Mouse (Mus musculus) urinary bladder, postnatal 0 days (tissue): Measurements from ENCODE around the gene Zfp383. TPM values are rescaled to one million over a fixed set of nuclear protein-coding genes. Genes with fewer than 3 reads are reported as not detected.

ENCODE experiments used
- microRNA-seq: library from miRNA; unstranded; fragments of <30 nt; microRNA quantifications from one replicate; pipeline ENCODE4, GENCODE M21; 2016
- polyA plus RNA-seq: library from polyadenylated mRNA; unstranded; fragments of >200 nt; fragmentation: Nextera tagmentation; extraction: Ambion mirVana; gene quantifications from 2 replicates; pipeline ENCODE4 v1.2.1, GENCODE M21; 2015

Gene Zfp383
- 2.4 and 2.7 TPM in 2 replicates for polyA plus RNA-seq

DNA sequence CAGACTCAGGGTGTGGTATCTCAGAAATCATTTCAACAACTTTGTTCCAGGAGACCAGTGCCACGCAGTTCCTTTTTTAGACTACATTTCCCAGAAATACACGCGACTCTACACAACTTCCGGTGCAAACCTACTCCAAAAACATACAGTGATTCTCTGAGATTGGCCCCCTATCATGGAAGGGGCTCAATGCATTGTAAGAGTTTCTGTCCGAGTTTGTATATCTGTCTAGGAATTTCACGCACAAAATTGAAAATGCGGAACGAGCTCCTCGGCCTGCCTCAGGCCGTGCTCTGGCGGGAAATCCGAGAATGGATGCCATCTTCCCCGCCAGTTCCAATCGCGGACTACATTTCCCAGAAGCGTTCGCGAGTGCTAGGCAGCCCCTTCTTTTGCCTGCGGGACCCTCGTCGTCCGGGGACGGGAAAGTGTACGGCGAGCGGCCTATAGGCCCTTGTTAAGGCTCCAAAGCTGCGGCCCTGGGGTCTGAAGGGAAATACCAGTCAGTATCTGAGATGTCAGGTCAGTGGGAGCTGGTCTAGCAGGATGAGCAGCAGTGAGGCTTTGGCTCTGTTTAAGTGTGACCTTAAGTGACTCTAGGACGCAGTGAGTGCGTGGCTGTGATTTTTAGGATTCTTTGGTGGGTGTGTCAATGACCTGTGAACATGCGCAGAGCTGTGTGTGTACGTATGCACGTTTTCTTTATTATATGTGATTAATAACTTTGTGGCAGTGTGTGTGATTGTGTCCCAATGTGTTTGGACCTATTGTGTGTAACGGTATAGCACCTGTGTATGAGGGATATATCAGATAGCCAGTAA lies at the start of gene Zfp383:
Gene Zfp383 (plus strand): TSS at position 94 of the 821 bp plus-strand sequence.

DNA sequence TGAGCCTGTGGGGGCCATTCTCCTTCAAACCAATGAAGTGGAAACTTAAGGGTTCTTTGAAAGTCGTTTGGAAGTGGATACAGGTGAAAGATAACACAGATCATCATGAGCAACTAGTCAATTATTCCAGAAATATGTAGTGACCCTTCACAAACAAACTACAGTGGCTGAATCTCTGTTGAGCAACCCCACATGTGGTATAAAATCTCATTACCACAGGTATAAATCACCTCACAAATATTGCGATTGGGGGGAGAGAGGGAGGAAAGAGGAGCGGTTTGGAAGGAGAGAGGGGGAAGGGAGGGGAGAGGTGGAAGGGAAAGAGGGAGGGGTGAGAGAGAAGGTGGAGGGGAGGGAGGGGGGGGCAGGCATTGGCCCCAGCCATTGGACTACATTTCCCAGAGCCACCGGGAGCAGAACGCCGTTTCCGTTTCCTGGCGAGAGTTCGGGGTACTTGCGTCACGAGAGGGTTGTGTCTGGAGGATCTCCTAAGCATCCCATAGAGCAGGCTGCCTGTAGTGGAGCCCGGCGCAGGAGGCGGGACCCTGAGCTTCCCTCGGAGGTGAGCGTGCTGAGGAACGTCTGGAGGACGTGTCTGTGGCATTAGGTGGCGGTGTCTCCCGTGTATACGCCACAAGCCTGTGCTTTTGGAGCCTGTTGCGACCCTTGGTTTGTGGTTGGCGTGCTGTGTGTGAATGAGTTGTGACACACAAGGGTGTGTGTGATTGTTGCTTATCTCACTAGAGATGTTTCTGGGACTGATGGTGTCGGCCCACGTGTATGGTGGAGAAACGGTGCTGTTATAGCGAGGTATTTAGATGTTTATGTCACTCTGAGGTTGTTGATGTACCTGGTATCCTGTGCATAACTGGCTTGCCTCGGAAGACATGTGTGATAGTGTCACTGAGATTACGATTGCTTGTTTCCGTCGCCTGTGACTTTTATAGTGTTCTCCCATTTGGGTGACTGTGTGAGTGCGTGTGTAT lies 48.2 kb upstream of the Zfp383 start, which contains the start of gene Zfp420:
Gene Zfp420 (plus strand): TSS at position 448 of the 986 bp plus-strand sequence.

DNA sequence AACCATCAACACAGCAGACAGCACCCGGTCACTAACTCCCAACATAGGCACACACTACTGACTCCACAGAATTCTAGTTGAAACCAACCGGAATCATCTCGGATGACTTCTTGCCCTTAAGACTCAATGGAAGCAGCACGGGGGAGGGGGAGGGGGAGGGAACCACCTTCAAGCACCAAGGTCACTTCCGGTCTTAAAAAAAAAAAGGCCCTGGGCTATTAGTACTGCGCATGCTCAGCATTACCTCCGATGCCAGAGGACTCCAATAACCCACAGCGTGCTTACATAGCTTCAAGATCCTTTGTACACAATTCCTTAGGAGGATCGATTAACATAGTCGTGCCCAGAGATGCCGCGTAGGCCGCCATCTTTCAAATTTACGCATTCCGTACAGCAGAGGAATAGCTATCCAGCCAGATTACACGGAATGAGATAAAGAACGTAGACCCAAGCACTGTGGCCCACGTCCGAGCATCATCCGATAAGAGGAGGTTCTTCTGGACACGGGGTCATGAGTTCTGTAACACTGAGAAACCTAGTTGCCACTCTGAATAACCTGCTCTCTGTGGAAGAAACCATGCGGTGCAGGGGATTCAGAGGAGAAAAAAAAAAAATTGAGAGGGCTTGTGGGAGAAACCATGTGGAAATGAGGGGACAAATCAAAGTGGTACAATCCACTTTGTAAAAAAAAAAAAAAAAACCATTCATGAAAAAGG lies 1.9 kb upstream of the Zfp383 start, which contains the start of gene Zfp27:
Gene Zfp27 (minus strand): TSS at position 607 of the 716 bp plus-strand sequence.

DNA sequence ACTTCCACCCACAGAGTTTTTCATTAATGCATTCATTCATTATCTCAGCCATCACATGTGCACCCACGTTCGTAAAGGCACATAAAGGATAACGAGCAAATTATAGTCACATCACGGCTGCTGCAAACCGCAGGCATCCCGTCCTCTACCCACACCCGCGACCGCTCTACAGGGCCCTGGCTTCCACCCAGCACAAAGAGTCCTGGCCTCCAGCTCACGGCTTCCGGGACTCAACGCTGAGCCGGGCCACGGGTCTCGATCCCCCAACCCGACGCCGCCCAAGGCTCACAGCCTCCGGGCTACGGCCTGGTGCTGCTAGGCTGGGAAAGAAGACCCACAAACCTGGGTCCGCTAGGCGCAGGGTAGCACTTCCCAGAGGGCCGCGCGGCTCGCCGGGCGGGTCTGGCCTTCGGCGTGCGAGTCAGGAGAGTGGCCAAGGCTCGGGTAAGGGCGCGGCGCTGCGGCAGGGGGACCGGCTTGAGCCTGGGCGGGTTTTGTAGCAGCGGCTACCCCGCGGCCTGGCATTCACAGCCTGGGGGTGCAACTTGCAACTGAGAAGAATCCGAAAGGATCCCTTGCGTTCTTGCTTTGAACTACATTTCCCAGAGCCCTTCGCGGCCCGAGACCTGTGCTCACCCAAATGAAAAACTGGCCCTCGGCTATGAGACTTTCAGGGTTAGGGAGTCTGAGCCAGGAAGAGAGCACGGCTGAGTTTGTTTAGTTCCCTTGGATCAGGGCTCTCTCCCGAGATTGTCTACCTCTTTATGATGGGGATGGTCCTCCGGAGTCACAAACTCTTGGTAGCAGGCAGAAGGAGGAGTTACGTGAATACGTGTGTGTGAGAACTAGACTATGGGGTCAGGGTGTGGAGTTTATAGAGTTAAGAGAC lies 45.7 kb downstream of the Zfp383 start, which contains the start of gene Zfp74:
Gene Zfp74 (minus strand): TSS at position 577 of the 889 bp plus-strand sequence.

Small RNA genes lying within 50 kb of the gene (microRNA-seq; reads per million reads assigned to microRNA genes)
- gene Mir7668 = not detected

Other genes with a start within 250 kb of the Zfp383 start
- not detected in 2 replicates for gene Catsperg2, start 181.2 kb upstream of the Zfp383 start, polyA plus RNA-seq
- gene Zfp84, start 139.7 kb upstream of the Zfp383 start, polyA plus RNA-seq = 5.2 and 5.4 TPM in 2 replicates
- gene Zfp30, start 124.2 kb upstream of the Zfp383 start, polyA plus RNA-seq = 2.0 and 2.4 TPM in 2 replicates
- gene Zfp790, start 92.1 kb upstream of the Zfp383 start, polyA plus RNA-seq = 5.3 and 5.6 TPM in 2 replicates
- 0.60 and 0.77 TPM in 2 replicates for gene Zfp940, start 54.6 kb upstream of the Zfp383 start, polyA plus RNA-seq
- 2.5 and 2.8 TPM in 2 replicates for gene Zfp420, start 48.2 kb upstream of the Zfp383 start, polyA plus RNA-seq
- 4.4 TPM in 2 replicates for gene Zfp27, start 1.7 kb upstream of the Zfp383 start, polyA plus RNA-seq
- 4.2 and 5.4 TPM in 2 replicates for gene Zfp74, start 45.9 kb downstream of the Zfp383 start, polyA plus RNA-seq
- gene Zfp568, start 75.7 kb downstream of the Zfp383 start, polyA plus RNA-seq = 9.7 and 10.7 TPM in 2 replicates
- gene Zfp14, start 143.2 kb downstream of the Zfp383 start, polyA plus RNA-seq = 1.2 TPM in 2 replicates
- gene Zfp82, start 164.7 kb downstream of the Zfp383 start, polyA plus RNA-seq = 2.1 and 2.2 TPM in 2 replicates
- not detected in 2 replicates for gene Gm26920, start 182.2 kb downstream of the Zfp383 start, polyA plus RNA-seq
- gene Zfp566, start 182.3 kb downstream of the Zfp383 start, polyA plus RNA-seq = 2.9 and 3.6 TPM in 2 replicates
- 44.4 and 53.0 TPM in 2 replicates for gene Zfp260, start 186.6 kb downstream of the Zfp383 start, polyA plus RNA-seq
- 4.2 and 4.5 TPM in 2 replicates for gene Zfp382, start 213.7 kb downstream of the Zfp383 start, polyA plus RNA-seq